Mouse (Mus musculus) c-Kit-positive CD71-negative TER-119-negative erythroid progenitor cells, embryonic 14.5 days (primary cell): ENCODE data around the gene Fgf5.

Experiments used
- DNase-seq: peaks from one replicate; pipeline ENCODE4 v3.0.0-alpha.2; 2013; ENCODE audit warnings: low read depth

The Fgf5 gene

GRCm38 (mm10) chr5:98253838-98254821, at the start of gene Fgf5:
TSS of gene Fgf5 (plus strand) at chr5:98254184.
- no peak for DNase-seq

- no peak for DNase-seq
These were observed 41.5 kb upstream of the Fgf5 start for GRCm38 (mm10) chr5:98212501-98212900.

- no peak for DNase-seq
These were observed 32.0 kb upstream of the Fgf5 start for GRCm38 (mm10) chr5:98221956-98222355.

GRCm38 (mm10) chr5:98226710-98227109, 27.3 kb upstream of the Fgf5 start:
- DNase-seq = no peak

- DNase-seq = no peak
These were observed 24.5 kb upstream of the Fgf5 start for GRCm38 (mm10) chr5:98229456-98229855.

GRCm38 (mm10) chr5:98238466-98238865, 15.5 kb upstream of the Fgf5 start:
- no peak for DNase-seq

GRCm38 (mm10) chr5:98241322-98241829, 12.6 kb upstream of the Fgf5 start:
- DNase-seq = no peak

GRCm38 (mm10) chr5:98245303-98245702, 8.7 kb upstream of the Fgf5 start:
- no peak for DNase-seq

- DNase-seq = no peak
These were observed 8.0 kb upstream of the Fgf5 start for GRCm38 (mm10) chr5:98245976-98246375.

GRCm38 (mm10) chr5:98246826-98247225, 7.2 kb upstream of the Fgf5 start:
- no peak for DNase-seq

- DNase-seq = no peak
These were observed 6.5 kb upstream of the Fgf5 start for GRCm38 (mm10) chr5:98247516-98247915.

GRCm38 (mm10) chr5:98253147-98253546, 837 bp upstream of the Fgf5 start:
- DNase-seq = no peak

GRCm38 (mm10) chr5:98255176-98255575, 1.2 kb downstream of the Fgf5 start:
- DNase-seq = no peak

GRCm38 (mm10) chr5:98255760-98256490, 1.9 kb downstream of the Fgf5 start:
- DNase-seq = no peak

- DNase-seq = no peak
These were observed 21.4 kb downstream of the Fgf5 start for GRCm38 (mm10) chr5:98275318-98275818.

- no peak for DNase-seq
These were observed 28.0 kb downstream of the Fgf5 start for GRCm38 (mm10) chr5:98281993-98282392.

GRCm38 (mm10) chr5:98283696-98284478, 29.9 kb downstream of the Fgf5 start:
- DNase-seq = no peak

GRCm38 (mm10) chr5:98290642-98291041, 36.7 kb downstream of the Fgf5 start:
- DNase-seq = no peak

GRCm38 (mm10) chr5:98292388-98293048, 38.5 kb downstream of the Fgf5 start:
- no peak for DNase-seq

GRCm38 (mm10) chr5:98293049-98293715, 39.2 kb downstream of the Fgf5 start:
- DNase-seq = no peak

GRCm38 (mm10) chr5:98300079-98300478, 46.1 kb downstream of the Fgf5 start:
- DNase-seq = no peak
